Mouse (Mus musculus): Measurements from ENCODE around the gene A930018P22Rik. TPM values are rescaled to one million over a fixed set of nuclear protein-coding genes. Genes with fewer than 3 reads are reported as not detected.
A peak's percentile ranks its signal among the peaks of the same experiment; 100 is the strongest.
"Not testable (repeated sequence)": the region's sequence is repeated elsewhere in the genome, so short reads cannot be mapped to it uniquely, and the experiment has no call there.

Gene A930018P22Rik
- polyA plus RNA-seq (2014; fragmentation: Nextera tagmentation; extraction: Ambion mirVana), result not detected in 2 replicates

DNA sequence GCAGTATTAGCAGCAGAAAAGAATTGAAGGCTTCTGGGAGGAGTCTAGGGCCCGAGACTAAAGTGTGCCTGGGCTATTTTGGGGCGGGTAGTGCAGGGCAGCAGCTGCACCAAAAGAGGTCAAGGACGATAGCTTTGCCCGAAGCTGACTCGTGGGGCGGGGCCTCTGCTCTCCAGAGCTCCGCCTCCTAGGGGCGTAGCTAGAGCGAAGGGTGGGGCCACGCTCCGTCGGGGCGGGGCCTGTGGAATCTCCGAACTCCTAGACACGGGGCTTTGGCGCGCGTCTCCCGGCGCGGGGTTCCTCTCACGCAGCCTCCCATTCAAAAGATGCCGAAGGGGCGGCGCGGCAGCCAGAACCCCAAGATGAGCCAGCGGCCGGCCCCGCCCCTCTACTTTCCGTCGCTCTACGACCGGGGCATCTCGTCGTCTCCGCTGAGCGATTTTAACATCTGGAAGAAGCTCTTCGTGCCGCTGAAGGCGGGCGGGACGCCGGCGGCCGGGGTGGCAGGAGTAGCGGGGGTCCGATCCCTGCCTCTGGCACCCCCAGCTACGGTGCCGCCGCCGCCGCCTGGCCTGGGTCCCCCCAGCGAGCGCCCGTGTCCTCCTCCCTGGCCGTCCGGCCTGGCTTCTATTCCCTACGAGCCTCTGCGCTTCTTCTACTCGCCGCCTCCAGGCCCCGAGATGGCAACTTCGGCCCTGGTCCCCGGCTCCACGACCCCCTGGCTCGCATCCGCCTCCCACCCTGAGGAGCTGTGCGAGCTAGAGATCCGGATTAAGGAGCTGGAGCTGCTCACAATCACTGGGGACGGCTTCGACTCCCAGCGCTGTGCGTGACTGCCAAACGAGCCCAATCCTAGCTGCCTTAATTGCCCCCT is at the start of gene A930018P22Rik:
A930018P22Rik (plus strand) TSS at position 265 of the 874 bp plus-strand sequence.
- Histone ChIP-seq H3K9me3 (ENCODE audit: control insufficient read depth, low read length) (no peaks in the 10 kb centered on the region), H3K27me3 (ENCODE audit: control insufficient read depth, insufficient read depth, low read length) (0 out of 2 replicates have a peak, but pooled peaks cover 5% of the 10 kb centered on the region), H3K9ac (replicated peaks; ENCODE audit: low read length) (peak within 1 kb of the TSS; percentile 65), H3K4me2 (ENCODE audit: low read length) (peak within 1 kb of the TSS; percentile 87), H3K4me3 (replicated peaks; ENCODE audit: low read depth, low read length) (peak within 1 kb of the TSS; percentile 53), H3K36me3 (ENCODE audit: control insufficient read depth, insufficient read depth, low read length) (no peaks in the 10 kb centered on the region), H3K4me1 (ENCODE audit: control insufficient read depth, insufficient read depth, low read length) (no peaks in the 10 kb centered on the region), H3K27ac (replicated peaks; ENCODE audit: low read depth, low read length) (0 out of 2 replicates have a peak within 1 kb of the TSS, but pooled peaks have one; percentile 28)
- WGBS, result under 1% methylated on average over 74 of the region's 74 CpGs
- ATAC-seq (ENCODE audit: low FRiP score, low TSS enrichment) (peak; percentile 92), DNase-seq (peak; percentile 96)

DNA sequence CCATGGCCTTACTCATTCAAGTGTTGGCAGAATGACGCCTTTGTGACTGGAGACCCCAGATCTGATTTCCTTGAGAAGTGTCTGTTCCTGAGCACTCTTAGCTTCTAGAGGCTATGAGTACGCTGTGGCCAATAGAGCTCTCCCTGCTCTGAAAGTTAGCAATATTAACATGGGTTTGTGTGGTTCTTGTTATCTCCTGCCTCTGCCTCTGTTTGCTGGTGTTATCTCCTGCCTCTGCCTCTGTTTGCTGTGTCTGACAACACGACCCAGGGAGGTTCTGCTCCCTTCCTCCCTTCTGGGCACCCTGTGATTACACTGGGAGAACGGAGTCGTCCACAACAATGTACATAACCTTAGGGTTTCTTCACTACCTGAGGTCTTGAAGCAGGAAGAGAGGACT is 44.3 kb upstream of the A930018P22Rik start:
- H3K27ac ChIP-seq (replicated peaks; ENCODE audit: low read depth, low read length); H3K9me3 ChIP-seq (ENCODE audit: control insufficient read depth, low read length); DNase-seq; ATAC-seq (ENCODE audit: low FRiP score, low TSS enrichment); H3K9ac ChIP-seq (replicated peaks; ENCODE audit: low read length); H3K36me3 ChIP-seq (ENCODE audit: control insufficient read depth, insufficient read depth, low read length); H3K4me3 ChIP-seq (replicated peaks; ENCODE audit: low read depth, low read length); H3K4me2 ChIP-seq (ENCODE audit: low read length); H3K4me1 ChIP-seq (ENCODE audit: control insufficient read depth, insufficient read depth, low read length); H3K27me3 ChIP-seq (ENCODE audit: control insufficient read depth, insufficient read depth, low read length): not testable (repeated sequence)
- 80% methylated on average over 5 of the region's 5 CpGs for WGBS

DNA sequence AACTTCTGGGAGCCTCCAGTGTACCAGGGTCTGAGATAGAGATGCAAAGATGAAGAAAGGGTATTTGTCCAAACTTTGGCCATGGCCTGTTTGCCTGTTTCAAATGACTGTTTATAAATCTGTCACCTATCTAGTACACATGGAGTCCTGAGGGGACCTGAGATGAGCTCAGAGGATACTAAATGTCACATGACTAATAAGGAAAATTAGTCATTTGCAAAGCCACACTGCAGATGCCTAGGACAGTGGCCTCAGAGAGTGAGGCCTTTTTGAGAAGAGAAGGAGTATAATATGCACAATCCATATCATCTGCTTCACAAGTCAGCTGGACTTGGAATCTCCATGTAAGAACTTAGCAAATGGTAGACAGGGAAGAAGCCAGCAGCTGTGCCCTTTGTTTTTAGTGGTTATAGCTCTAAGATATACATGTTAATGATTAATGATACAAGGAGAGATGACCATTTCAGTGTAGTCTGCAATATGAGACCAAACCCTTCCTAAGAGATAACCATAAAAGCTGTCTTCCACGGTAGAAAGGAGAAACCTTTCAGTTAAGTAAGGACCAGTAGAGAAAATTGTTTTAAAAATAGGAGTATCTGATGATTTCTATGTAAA is 41.0 kb upstream of the A930018P22Rik start:
- not testable (repeated sequence) for H3K9me3 ChIP-seq (ENCODE audit: control insufficient read depth, low read length); H3K4me2 ChIP-seq (ENCODE audit: low read length); ATAC-seq (ENCODE audit: low FRiP score, low TSS enrichment); H3K4me1 ChIP-seq (ENCODE audit: control insufficient read depth, insufficient read depth, low read length); H3K27me3 ChIP-seq (ENCODE audit: control insufficient read depth, insufficient read depth, low read length); DNase-seq; H3K36me3 ChIP-seq (ENCODE audit: control insufficient read depth, insufficient read depth, low read length); H3K4me3 ChIP-seq (replicated peaks; ENCODE audit: low read depth, low read length); H3K27ac ChIP-seq (replicated peaks; ENCODE audit: low read depth, low read length); H3K9ac ChIP-seq (replicated peaks; ENCODE audit: low read length)
- WGBS, result no CpG with 5 or more reads among the region's 1 CpGs

DNA sequence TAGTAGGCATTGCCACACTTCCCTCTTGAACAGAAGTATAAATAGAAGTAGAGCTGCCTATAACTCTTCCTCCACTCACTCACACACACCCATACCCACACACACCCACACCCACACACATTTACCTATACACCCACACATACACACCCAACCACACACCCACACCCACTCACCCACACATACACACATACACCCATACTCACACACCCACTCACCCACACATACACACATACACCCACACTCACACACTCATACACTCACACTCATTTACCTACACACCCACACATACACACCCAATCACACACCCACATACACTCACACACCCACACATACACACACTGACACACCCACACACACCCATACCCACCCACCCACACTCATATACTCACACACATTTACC is 40.1 kb upstream of the A930018P22Rik start:
- DNase-seq, result no peak
- no peak overlapping the region for H3K9ac ChIP-seq (replicated peaks; ENCODE audit: low read length)
- H3K4me1 ChIP-seq (ENCODE audit: control insufficient read depth, insufficient read depth, low read length), result no peaks in the 10 kb centered on the region
- ATAC-seq (ENCODE audit: low FRiP score, low TSS enrichment), result no peak
- H3K4me3 ChIP-seq (replicated peaks; ENCODE audit: low read depth, low read length), result no peak overlapping the region
- no peaks in the 10 kb centered on the region for H3K27me3 ChIP-seq (ENCODE audit: control insufficient read depth, insufficient read depth, low read length)
- no peak overlapping the region for H3K4me2 ChIP-seq (ENCODE audit: low read length)
- H3K27ac ChIP-seq (replicated peaks; ENCODE audit: low read depth, low read length), result no peak overlapping the region
- no peaks in the 10 kb centered on the region for H3K36me3 ChIP-seq (ENCODE audit: control insufficient read depth, insufficient read depth, low read length)
- no peaks in the 10 kb centered on the region for H3K9me3 ChIP-seq (ENCODE audit: control insufficient read depth, low read length)

DNA sequence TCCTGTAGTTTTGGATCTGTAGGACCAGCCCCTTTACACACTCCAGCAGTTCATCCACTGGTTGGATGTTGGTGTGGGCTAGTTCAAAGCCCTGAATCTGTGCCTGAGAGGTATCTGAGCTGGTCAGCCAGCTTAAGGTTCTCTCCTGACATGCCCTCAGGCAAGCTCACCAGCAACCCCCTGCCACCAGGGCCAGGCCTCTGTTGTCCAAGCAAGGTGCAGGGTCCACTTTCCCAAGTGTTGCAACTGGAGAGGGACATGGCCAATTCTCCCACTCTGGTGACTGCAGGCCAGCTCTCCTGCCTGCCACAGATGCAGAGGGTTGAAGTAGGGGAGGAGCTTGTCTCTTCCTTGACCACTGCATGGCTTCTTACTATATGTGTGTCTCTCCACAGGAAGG is 38.5 kb upstream of the A930018P22Rik start:
- not testable (repeated sequence) for DNase-seq; ATAC-seq (ENCODE audit: low FRiP score, low TSS enrichment); H3K36me3 ChIP-seq (ENCODE audit: control insufficient read depth, insufficient read depth, low read length); H3K27ac ChIP-seq (replicated peaks; ENCODE audit: low read depth, low read length); H3K27me3 ChIP-seq (ENCODE audit: control insufficient read depth, insufficient read depth, low read length); H3K4me1 ChIP-seq (ENCODE audit: control insufficient read depth, insufficient read depth, low read length); H3K4me3 ChIP-seq (replicated peaks; ENCODE audit: low read depth, low read length); H3K9ac ChIP-seq (replicated peaks; ENCODE audit: low read length); H3K9me3 ChIP-seq (ENCODE audit: control insufficient read depth, low read length); H3K4me2 ChIP-seq (ENCODE audit: low read length)

DNA sequence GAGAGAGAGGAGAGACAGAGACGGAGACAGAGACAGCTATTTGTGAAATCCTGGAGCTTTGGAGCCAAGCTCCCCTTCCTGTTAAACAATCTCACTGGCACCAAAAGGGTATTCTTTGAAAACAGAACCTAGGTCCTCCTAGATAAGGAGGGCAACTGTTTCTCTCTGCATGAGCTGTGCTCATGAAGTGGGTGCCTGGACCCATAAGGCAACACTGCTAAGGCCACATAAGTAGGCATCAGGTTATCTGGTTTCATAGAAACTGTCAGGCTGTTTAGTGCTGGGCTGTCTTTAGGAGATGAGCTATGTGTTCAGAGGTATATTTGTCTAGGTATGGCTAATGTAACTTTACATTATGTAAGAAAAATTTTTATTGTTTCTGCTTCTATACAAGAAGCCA is 35.0 kb upstream of the A930018P22Rik start:
- H3K36me3 ChIP-seq (ENCODE audit: control insufficient read depth, insufficient read depth, low read length); H3K4me2 ChIP-seq (ENCODE audit: low read length); H3K27ac ChIP-seq (replicated peaks; ENCODE audit: low read depth, low read length); H3K4me3 ChIP-seq (replicated peaks; ENCODE audit: low read depth, low read length); H3K9ac ChIP-seq (replicated peaks; ENCODE audit: low read length); H3K9me3 ChIP-seq (ENCODE audit: control insufficient read depth, low read length); ATAC-seq (ENCODE audit: low FRiP score, low TSS enrichment); H3K27me3 ChIP-seq (ENCODE audit: control insufficient read depth, insufficient read depth, low read length); H3K4me1 ChIP-seq (ENCODE audit: control insufficient read depth, insufficient read depth, low read length); DNase-seq: not testable (repeated sequence)
- 89% methylated on average over 1 of the region's 1 CpGs for WGBS

DNA sequence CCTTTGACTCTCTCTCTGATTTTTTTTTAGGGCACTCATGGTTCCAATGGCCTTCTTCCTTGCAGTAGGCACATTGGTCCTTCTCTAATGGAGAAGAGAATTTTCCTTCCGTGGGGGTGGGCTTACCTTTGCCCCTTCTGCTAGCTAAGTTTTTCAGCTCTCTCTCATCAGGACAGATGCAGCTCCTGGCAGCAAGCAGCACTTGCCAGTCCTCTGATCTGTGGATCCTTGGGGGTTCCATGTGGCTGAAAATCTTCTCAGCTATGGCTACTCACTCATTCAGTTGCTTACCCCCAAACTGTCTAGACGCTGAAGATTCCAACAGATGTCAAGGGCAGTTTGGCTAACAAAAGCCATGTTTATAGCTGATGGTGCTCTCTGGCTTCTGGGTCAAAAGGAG is 29.3 kb upstream of the A930018P22Rik start:
- Histone ChIP-seq H3K27me3 (ENCODE audit: control insufficient read depth, insufficient read depth, low read length) (no peaks in the 10 kb centered on the region), H3K4me3 (replicated peaks; ENCODE audit: low read depth, low read length) (no peak overlapping the region), H3K4me1 (ENCODE audit: control insufficient read depth, insufficient read depth, low read length) (no peaks in the 10 kb centered on the region), H3K9ac (replicated peaks; ENCODE audit: low read length) (no peak overlapping the region), H3K9me3 (ENCODE audit: control insufficient read depth, low read length) (no peaks in the 10 kb centered on the region), H3K27ac (replicated peaks; ENCODE audit: low read depth, low read length) (no peak overlapping the region), H3K36me3 (ENCODE audit: control insufficient read depth, insufficient read depth, low read length) (no peaks in the 10 kb centered on the region), H3K4me2 (ENCODE audit: low read length) (no peak overlapping the region)
- DNase-seq (no peak), ATAC-seq (ENCODE audit: low FRiP score, low TSS enrichment) (no peak)
- 89% methylated on average over 2 of the region's 2 CpGs for WGBS

DNA sequence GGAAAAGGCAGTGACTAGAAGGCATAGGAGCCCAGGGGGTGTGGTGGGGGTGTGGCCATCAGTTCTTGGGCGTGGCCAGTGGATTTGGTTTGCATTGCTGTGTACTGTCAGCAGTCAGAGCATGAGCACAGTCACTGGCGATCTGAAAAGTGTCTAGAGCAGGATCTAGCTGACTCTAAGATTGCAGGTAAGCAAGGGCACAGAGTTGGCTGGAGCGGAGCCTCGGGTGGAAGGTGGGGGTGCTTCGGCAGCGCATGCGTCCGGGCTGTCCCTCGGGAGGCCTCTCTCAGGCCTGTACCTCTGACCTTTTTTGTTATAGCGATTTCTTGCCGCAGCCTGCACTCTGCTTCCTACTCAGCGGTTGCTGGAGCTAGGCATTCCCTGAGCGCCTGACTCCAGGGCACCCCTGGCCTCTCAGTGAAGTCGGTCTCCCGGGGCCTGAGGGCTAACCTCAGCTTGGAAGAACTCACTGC is 26.8 kb upstream of the A930018P22Rik start, which contains the start of gene Cd59a:
Cd59a (plus strand) TSS at position 61 of the 473 bp plus-strand sequence.
- WGBS, result 11% methylated on average over 15 of the region's 15 CpGs
- Histone ChIP-seq H3K4me3 (replicated peaks; ENCODE audit: low read depth, low read length) (peak within 1 kb of the TSS; percentile 35), H3K27ac (replicated peaks; ENCODE audit: low read depth, low read length) (peak within 1 kb of the TSS; percentile 61), H3K4me2 (ENCODE audit: low read length) (peak within 1 kb of the TSS; percentile 65), H3K36me3 (ENCODE audit: control insufficient read depth, insufficient read depth, low read length) (no peaks in the 10 kb centered on the region), H3K27me3 (ENCODE audit: control insufficient read depth, insufficient read depth, low read length) (no peaks in the 10 kb centered on the region), H3K9me3 (ENCODE audit: control insufficient read depth, low read length) (no peaks in the 10 kb centered on the region), H3K4me1 (ENCODE audit: control insufficient read depth, insufficient read depth, low read length) (no peaks in the 10 kb centered on the region), H3K9ac (replicated peaks; ENCODE audit: low read length) (peak within 1 kb of the TSS; percentile 52)
- peak; percentile 79 for DNase-seq
- ATAC-seq (ENCODE audit: low FRiP score, low TSS enrichment), result peak; percentile 85

Data from midbrain, embryonic 14.5 days (tissue).